Mouse (Mus musculus) right cerebral cortex, postnatal 10 days (tissue): ENCODE data around the gene Azin2.

Source experiments
- DNase-seq, 2 experiments: peaks; one replicate each; pipeline ENCODE4 v3.0.0; 2021; ENCODE audit warnings: low spot score in 2 of 2

Azin2 gene

DNA sequence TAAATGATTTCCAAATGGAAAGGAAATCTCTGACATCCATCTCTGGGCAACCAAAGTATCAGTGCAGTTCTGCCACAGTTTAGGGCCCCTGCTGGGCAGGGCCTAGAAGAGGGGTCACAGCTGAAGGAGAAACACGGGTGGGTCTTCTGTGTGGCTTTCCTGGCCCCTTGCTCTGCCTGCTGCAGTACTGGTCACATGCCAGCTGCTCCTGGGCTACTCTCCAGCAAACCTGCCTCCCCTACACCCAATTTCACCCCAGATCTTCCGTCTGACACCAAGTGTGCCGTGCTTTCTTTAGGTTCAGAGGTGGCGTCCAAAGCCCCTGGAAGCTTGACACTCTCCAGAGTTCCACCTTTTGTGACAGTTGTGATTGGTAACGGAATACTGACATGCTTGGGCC is 26.6 kb downstream of the Azin2 start:
- DNase-seq = no peak

- no peak for DNase-seq
Observed at GRCm38 (mm10) chr4:128932783-128933182, 29.5 kb downstream of the Azin2 start.

DNA sequence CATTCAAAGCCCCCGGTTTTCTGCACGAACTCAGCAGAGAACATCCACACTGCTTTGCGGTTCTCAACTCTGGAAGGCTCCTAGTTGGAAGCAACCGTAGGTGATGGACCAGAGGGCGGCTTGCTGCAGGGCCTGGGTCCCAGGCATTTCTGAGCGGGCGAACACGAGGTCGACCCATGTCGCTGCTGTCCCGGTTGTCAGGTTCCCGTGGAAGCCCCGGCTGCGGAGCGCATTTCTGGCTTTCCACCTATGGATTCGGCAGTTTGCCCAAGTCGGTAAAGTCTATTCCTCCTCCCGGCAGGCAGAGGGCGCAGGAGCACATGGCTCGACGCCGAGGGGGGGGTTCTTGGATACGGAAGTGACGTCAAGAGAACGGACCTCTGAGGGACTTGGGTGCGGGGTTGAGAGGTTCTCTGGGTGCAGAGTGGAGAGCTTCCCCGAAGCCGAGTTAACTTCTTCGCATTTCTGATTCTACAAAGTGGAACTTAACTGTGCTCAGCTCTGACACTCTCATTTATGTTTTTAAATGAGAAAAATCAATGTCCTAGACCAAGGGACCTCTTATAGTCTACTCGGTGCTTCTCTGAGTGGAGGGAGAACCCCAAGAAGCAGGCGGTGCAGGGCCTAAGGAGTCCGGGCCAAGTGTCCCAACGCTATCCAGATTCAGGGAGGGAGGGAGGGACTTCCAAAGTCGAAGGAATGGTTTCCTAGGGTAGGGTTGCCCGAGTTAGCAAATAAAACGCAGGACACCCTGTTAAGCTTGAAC is 37.2 kb downstream of the Azin2 start:
- DNase-seq = peak; percentile 92 to 93

- no peak for DNase-seq
Observed at GRCm38 (mm10) chr4:128923603-128924002, 38.6 kb downstream of the Azin2 start.

DNA sequence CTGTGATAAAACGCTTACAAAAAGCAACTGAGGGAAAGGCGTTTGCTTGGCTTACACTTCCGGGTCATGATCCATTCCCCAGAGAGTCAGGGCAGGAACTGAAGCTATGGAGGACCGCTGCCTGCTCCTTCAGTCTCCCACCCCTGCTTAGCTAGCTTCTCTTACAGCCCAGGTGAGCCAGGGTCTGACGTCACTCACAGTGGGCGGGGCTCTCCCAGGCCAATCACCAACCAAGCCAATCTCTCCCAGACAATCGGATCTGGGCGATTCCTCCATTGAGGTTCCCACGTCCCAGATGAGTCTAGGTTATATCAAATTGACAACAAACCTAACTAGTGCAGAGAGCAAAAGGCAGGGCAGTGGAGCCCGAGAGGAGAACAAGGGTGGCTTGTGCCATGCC is 43.1 kb downstream of the Azin2 start:
- DNase-seq = no peak

- DNase-seq = no peak
Observed at GRCm38 (mm10) chr4:128918187-128918586, 44.1 kb downstream of the Azin2 start.

DNA sequence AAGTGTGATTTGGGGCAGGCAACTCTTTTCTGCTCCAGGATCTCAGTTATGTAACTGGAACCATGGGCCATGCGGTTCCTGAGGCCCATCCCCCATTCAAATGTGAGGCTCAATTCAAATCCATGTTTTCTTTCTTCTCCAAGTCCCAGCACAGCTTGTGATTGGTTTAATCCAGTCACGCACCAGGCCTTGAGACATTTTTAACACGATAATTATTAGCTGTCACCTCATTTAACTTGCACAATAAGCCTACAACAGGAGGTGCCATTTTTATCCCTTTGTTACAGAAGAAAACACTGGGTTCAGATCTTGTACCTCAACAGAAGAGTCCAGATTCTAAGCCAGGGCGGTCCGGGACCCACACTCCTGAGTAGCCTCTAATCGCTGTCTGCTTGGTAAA is 44.5 kb downstream of the Azin2 start:
- no peak for DNase-seq

- DNase-seq = no peak
Observed at GRCm38 (mm10) chr4:128917119-128917518, 45.1 kb downstream of the Azin2 start.

DNA sequence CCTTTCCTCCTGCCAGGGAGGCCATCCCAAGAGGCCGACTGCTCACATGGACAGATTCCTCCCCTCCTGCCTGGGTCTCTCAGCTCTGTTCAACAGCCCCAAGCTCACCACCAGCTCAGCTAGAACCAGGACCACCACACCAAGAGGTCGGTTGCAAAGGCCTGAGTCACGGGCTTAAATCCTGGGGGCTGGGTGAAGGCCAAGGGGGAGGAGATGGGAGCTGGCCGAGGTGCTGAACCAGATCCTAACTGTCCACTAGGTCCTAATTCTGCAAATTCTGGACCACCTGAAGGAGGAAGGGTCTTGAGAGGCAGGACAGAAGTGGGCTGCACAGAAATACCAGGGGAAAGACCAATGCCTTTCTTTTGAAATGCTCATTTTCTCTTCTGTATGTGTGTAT is 48.4 kb downstream of the Azin2 start:
- no peak for DNase-seq

- no peak for DNase-seq
Observed at GRCm38 (mm10) chr4:128912085-128912484, 50.2 kb downstream of the Azin2 start.

DNA sequence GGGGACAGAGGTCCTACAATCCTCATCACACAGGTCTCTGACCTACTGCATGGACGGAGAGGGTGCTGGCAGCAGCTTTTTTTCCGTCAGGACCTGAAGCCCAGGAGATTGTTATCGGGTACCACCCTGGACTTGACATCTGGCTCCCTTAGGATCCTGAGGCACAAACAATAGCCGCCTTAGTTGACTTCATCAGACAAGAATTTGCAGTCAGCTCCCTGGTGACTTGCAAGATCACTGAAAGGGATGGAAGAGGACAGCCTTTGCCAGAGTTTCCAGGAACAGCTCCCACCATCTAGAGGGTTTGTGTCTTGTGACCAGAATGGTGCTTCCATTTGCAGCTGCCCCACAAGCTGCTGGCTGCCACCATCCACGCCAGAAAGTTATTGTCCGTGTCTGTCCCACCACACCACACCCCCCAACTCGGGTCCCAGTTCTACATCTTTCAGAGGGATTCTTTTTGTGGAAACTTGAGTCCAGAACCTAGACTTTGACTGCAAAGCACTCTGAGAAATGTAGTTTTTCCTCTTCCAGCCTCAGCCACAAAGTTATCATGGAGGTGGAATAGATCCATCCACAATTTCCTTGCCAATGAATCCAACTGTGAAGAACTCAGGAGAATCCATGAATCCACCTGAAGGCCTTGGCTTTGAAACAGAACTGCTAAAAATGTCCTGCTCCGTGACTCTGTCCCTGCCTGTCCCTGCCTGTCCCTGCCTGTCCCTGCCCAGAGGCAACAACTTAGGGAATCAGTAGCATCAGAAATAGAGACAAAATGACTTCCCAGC is 51.8 kb downstream of the Azin2 start:
- DNase-seq = no peak

GRCm38 (mm10) chr4:128909378-128909831 is 52.8 kb downstream of the Azin2 start:
- DNase-seq = no peak

GRCm38 (mm10) chr4:128908586-128909377 is 53.5 kb downstream of the Azin2 start:
- DNase-seq = peak in 1 of 2 experiments; percentile 65

- DNase-seq = no peak
Observed at GRCm38 (mm10) chr4:128907238-128907968, 54.8 kb downstream of the Azin2 start.

GRCm38 (mm10) chr4:128906757-128907156 is 55.5 kb downstream of the Azin2 start:
- DNase-seq = no peak

- no peak for DNase-seq
Observed at GRCm38 (mm10) chr4:128905251-128905650, 57.0 kb downstream of the Azin2 start.

- DNase-seq = no peak
Observed at GRCm38 (mm10) chr4:128904035-128904800, 58.0 kb downstream of the Azin2 start.

DNA sequence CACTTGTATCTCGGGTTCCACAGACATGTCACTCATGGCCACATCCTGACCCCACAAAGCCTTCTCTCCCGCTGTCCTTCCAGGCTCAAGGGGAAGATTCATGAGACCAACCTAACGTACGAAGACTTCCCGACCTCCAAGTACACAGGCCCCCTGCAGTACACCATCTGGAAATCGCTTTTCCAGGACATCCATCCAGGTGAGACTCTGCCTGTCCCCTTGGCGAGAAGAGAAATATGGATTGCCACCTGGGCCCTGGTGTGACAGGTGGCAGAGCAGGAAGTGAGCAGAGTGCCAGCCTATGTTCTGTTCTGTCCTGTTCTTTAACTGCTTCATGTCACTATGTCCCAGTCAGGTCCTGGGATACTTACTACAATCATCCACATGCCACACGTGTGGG is 59.9 kb downstream of the Azin2 start:
- DNase-seq = no peak

GRCm38 (mm10) chr4:128900484-128900883 is 61.8 kb downstream of the Azin2 start:
- no peak for DNase-seq

DNA sequence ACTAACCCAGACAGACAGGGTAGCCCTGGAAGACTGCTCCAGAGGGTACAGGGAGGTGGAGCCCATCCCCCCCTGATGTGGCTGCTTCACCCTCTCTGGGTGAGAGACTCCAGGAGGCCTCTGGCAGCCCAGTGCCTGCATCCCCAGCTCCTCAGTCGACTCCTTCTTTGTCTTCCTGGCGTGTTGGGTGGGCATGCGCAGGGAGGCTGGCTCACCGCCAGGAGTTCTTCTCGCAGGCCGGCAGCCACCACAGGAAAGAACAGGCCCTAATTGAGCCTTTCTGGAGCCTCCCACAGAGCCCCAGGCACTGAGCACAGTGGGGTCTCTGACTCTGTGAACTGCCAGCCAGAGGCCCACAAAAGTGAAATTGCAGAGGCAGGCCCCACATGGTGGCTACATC is 62.9 kb downstream of the Azin2 start:
- peak; percentile 93 to 94 for DNase-seq

DNA sequence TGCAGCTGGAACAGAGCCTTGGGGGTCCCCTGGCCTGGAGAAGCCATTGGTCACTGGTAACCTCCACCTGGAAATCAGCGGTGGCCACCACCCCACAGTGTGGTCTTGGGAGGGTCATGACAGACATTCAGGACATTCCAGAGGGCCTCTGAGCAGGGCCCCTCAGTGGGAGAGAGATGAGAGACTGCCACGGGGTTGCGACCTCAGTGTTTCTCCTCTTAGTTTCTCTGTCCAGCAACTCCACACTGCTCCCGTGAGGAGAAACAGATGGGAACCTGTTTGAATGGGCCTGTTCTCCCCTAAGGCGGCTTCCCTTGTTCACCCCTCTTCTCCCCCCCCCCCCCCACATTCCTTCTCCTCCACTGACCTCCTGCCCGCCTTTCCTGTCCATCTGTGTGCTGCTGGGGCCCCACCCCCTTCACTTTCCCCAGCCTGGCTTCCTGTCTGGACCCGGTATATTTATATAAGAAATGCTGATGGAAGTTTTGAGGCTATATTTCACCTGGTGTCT is 64.3 kb downstream of the Azin2 start:
- no peak for DNase-seq
